Mouse (Mus musculus): ENCODE results near the gene Hoxd11. TPM values are rescaled to one million over a fixed set of nuclear protein-coding genes. Genes with fewer than 3 reads are reported as not detected.

The Hoxd11 gene
- polyA plus RNA-seq, 1 experiment, result not detected

DNA sequence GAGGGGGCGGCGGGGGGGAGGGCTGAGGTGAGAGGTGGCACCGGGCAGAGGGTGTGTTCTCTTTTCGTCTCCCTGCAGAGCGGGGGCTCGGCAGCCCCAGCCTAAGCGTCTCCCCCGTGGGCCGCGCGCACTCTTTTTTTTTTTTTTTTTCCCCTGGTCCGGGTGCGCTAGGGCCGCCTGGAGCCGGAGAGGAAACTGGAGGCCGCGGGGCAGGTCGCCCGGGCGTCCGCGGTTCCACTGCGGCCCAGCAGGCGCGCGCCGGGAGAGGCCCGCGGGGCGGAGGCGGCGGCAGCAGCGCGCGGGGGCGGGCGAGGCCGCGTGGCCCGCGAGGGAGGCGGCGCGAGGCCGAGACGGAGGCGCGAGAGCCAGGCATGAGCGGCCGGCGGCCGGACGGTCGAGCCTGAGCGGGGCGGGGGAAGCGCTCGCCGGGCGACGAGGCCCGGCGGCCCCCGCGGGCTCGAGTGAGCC lies 25.7 kb downstream of the Hoxd11 start:
- no peak for DNase-seq
- under 1% methylated on average over 64 of the region's 66 CpGs for WGBS
- Histone ChIP-seq H3K4me3 (replicated peaks; ENCODE audit: extremely low read depth, low read depth, low read length) (no peak overlapping the region), H3K4me1 (ENCODE audit: control insufficient read depth, insufficient read depth, low read length) (no peaks in the 10 kb centered on the region)
- no peak for TF ChIP-seq CTCF (IDR thresholded peaks at IDR 0.05; ENCODE audit: insufficient read depth, low read length)

DNA sequence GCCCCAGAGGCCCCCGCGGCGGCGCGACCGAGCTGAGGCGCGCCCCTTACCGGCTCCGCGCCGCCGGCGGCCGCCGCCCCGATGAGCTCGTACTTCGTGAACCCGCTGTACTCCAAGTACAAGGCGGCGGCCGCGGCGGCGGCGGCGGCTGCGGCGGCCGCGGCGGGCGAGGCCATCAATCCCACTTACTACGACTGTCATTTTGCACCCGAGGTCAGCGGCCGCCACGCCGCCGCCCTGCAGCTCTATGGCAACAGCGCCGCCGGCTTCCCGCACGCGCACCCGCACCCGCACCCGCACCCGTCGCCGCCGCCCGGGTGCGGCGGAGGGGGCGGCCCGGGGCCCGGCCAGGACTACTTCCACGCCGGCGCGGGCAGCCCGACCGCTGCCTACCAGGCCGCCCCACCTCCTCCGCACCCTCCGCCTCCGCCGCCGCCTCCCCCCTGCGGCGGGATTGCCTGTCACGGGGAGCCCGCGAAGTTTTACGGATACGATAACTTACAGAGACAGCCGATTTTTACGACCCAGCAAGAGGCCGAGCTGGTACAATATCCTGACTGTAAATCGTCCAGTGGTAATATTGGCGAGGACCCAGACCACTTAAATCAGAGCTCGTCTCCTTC lies 26.2 kb downstream of the Hoxd11 start:
- 3% methylated on average over 82 of the region's 85 CpGs for WGBS
- no peak overlapping the region for H3K4me3 ChIP-seq (replicated peaks; ENCODE audit: extremely low read depth, low read depth, low read length)
- TF ChIP-seq POLR2A (IDR thresholded peaks at IDR 0.05; ENCODE audit: borderline replicate concordance, extremely low read depth, low read depth, low read length), result no peak
- no peak for TF ChIP-seq CTCF (IDR thresholded peaks at IDR 0.05; ENCODE audit: insufficient read depth, low read length)
- H3K4me1 ChIP-seq (ENCODE audit: control insufficient read depth, insufficient read depth, low read length), result no peaks in the 10 kb centered on the region
- no peak for DNase-seq

DNA sequence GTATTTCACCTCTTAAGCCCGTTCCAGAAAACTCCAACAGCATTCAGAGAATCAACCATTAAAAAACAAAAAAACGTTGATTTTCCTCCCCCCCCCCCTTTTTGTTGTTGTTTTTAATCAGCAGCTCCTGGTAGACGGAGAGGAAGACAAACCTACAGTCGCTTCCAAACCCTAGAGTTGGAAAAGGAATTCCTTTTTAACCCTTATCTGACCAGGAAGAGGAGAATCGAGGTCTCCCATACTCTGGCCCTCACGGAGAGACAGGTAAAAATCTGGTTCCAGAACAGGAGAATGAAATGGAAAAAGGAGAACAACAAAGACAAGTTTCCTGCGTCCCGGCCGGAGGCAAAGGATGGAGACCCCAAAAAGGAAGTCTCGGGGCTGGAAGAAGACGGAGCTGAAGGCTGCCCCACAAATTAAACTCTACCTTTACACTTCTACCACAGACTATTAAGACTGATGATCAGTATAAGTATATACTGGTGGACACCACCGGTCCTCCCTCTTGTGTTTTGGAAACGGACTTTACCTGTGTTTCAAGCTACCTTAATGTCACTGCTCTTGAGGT lies 27.1 kb downstream of the Hoxd11 start:
- no peak for TF ChIP-seq CTCF (IDR thresholded peaks at IDR 0.05; ENCODE audit: insufficient read depth, low read length)
- no peak for TF ChIP-seq POLR2A (IDR thresholded peaks at IDR 0.05; ENCODE audit: borderline replicate concordance, extremely low read depth, low read depth, low read length)
- Histone ChIP-seq H3K4me1 (ENCODE audit: control insufficient read depth, insufficient read depth, low read length) (no peaks in the 10 kb centered on the region), H3K4me3 (replicated peaks; ENCODE audit: extremely low read depth, low read depth, low read length) (no peak overlapping the region)
- no peak for DNase-seq
- 6% methylated on average over 13 of the region's 13 CpGs for WGBS

DNA sequence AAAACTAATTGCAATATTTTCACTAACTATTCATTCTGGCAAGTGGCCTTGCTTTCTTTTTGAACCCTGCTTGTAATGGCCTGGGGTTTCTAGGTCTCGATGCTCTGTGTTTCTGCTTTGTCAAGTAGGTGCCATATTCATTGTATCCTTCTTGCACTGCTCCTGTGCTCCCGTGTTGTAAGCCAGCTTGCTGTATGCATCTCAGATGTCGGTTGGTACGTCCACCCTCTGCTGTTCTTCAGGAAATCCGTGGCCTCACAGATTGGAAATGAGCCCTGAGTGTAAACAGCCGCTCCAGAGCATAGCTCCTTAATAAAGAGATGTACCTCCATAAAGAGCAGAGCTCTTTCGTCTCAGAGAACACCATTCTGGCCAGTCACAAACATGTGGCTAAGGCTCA lies 28.2 kb downstream of the Hoxd11 start:
- no peak for DNase-seq
- 27% methylated on average over 7 of the region's 7 CpGs for WGBS
- H3K4me3 ChIP-seq (replicated peaks; ENCODE audit: extremely low read depth, low read depth, low read length), result no peak overlapping the region
- no peaks in the 10 kb centered on the region for H3K4me1 ChIP-seq (ENCODE audit: control insufficient read depth, insufficient read depth, low read length)
- TF ChIP-seq CTCF (IDR thresholded peaks at IDR 0.05; ENCODE audit: insufficient read depth, low read length) (no peak), POLR2A (IDR thresholded peaks at IDR 0.05; ENCODE audit: borderline replicate concordance, extremely low read depth, low read depth, low read length) (no peak)

DNA sequence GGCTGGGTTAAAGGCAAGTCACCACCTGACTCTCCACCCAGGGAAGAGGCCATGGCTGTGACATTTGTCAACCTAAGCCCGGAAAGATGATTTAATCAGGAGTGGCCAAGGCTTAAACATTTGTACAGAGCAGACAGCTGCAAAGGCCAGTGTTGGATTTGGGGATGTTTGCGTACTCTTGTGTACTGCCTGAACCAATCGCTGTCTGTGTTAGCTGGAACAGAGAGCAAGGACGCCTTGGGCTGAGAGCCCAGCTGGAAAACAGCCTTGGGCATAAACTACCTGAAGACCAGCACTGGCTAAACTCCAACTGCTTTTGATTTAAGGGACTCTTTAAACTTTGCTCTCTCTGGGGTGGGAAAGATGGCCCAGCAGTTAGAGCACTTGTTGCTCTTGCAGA lies 29.3 kb downstream of the Hoxd11 start:
- WGBS, result 21% methylated on average over 4 of the region's 4 CpGs

DNA sequence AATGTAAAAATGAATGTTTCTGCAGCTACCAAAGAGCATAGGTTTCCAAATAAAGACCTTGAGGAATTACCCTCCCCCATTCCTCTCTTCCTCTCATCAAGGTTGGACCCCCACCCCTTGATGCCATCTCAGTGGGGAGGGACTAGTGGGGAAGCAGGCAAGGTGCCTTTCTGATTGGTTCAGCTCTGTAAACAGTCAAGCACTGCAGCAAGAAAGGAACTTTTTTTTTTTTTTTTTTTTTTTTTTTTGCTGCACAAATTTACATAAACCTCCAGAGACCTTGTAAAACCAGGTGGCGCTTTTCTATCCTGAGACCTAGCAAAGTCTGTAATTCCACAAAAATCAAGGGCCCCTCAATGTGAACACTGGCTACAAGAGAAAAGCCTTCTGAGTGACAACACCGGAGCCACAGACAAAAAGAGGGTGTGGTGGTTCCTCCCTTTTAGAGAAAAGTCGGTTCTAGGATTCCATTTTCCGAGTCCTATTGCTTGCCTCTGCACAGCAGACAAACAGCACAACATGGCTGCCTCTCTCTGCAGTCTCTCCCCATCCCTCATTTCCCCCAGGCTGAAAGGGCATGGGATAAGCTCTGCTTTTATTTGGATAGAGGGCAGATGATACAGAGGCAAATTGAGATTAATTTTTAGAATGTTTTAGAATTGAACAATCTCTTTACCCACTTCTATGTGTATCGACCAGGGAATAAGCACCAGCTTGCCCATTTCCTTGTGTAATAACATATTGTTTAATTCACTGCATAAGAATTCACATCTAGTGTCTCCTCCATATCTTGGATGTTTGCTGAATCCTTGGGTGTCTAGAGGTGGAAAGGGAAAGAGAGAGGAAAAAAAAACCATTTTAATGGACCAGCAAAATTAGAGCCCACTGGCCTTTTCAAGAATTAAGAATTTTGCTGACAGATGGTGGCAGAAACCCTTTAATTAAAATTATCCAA lies 30.4 kb downstream of the Hoxd11 start:
- Histone ChIP-seq H3K4me1 (ENCODE audit: control insufficient read depth, insufficient read depth, low read length) (no peaks in the 10 kb centered on the region), H3K4me3 (replicated peaks; ENCODE audit: extremely low read depth, low read depth, low read length) (no peak overlapping the region)
- WGBS, result 13% methylated on average over 5 of the region's 5 CpGs
- TF ChIP-seq CTCF (IDR thresholded peaks at IDR 0.05; ENCODE audit: insufficient read depth, low read length) (no peak), POLR2A (IDR thresholded peaks at IDR 0.05; ENCODE audit: borderline replicate concordance, extremely low read depth, low read depth, low read length) (no peak)
- DNase-seq, result no peak

More for the DNA sequence above, 29.3 kb downstream of the Hoxd11 start:
- no peak for TF ChIP-seq POLR2A (IDR thresholded peaks at IDR 0.05; ENCODE audit: borderline replicate concordance, extremely low read depth, low read depth, low read length)
- no peak for TF ChIP-seq CTCF (IDR thresholded peaks at IDR 0.05; ENCODE audit: insufficient read depth, low read length)
- H3K4me1 ChIP-seq (ENCODE audit: control insufficient read depth, insufficient read depth, low read length), result no peaks in the 10 kb centered on the region
- no peak overlapping the region for H3K4me3 ChIP-seq (replicated peaks; ENCODE audit: extremely low read depth, low read depth, low read length)
- DNase-seq, result no peak

DNA sequence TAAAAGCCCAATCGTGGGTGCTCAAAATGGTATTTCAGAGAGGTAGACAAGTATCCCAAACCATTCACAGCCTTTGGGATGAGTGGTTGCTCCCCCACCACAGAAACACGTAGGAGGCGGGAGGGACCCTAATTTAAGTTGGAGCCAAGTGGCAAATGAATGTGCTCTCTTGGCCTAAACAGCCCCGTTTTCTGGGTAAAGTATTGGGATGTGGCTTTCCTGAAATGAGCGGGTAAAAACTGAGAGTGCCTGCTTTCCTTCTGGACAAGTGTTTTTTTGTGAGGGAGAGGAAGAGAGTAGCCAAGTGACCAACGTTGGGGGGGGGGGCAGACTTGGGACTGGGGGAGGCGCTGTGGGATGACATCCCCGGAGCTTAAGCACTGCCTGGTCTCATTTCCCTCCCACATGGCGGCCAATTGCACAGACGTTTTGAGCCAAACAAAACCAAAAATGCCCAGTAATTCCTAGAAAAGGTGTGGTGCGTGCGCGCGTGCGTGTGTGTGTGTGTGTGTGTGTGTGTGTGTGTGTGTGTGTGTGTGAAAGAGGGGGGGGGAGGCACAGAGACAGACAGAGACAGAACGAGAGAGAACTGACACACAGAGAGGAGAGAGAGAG lies 31.7 kb downstream of the Hoxd11 start:
- no peak for DNase-seq
- TF ChIP-seq POLR2A (IDR thresholded peaks at IDR 0.05; ENCODE audit: borderline replicate concordance, extremely low read depth, low read depth, low read length), result no peak
- no peak for TF ChIP-seq CTCF (IDR thresholded peaks at IDR 0.05; ENCODE audit: insufficient read depth, low read length)
- no peaks in the 10 kb centered on the region for H3K4me1 ChIP-seq (ENCODE audit: control insufficient read depth, insufficient read depth, low read length)
- H3K4me3 ChIP-seq (replicated peaks; ENCODE audit: extremely low read depth, low read depth, low read length), result no peak overlapping the region
- whole genome bisulfite sequencing, result 5% methylated on average over 16 of the region's 16 CpGs

DNA sequence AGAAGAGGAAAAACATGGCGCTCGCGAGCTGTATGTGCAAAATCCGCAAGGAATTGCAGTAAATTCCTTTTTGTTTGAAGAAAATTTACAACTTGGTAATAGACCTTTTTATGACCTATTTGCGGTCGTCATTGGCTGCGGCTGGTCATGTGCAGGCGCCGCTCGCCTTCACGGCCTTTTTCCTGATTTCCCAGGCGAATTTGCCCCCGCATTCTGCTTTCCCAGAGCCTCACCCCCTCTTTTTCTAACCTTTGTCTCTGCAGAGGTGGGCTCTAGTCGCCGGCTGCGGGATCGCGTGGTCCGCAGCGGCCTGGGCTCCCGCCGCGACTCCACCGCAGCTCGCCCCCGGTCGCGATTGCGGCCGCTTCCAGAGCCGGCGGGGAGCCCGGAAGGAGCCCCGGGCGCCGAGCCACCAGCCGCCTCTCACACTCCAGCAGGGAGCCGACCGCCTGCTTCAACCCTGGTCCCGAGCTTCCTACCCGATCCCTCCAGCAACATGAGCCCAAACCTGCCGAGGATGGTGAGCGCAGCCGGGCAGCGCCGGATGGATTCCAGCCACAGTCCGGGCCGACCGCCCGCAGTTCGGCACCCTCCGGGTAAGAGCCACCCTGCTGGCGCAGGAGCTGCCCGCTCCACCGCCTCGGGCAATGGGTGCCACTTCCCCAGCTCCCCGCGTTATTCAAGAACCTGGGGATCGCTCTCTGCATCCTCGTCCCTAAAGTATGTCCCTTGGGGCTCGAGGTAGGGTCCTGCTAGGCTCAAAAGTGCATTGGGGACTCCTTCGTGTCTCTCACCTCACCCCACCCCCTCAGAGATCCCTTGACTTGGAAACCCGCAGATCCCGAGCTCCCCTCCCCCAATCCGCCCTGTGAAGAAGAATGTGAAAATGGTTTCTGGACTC lies 32.6 kb downstream of the Hoxd11 start, which contains the start of the genes Hoxd3 and Hoxd4:
Gene Hoxd3 (plus strand): TSS at position 207 of the 901 bp plus-strand sequence.
Gene Hoxd4 (plus strand): TSS at position 209 of the 901 bp plus-strand sequence.
- H3K4me3 ChIP-seq (replicated peaks; ENCODE audit: extremely low read depth, low read depth, low read length), result no peak within 1 kb of the TSS
- DNase-seq, result no peak
- WGBS, result 3% methylated on average over 65 of the region's 65 CpGs

More for the DNA sequence above, 32.6 kb downstream of the Hoxd11 start, which contains the start of the genes Hoxd3 and Hoxd4:
- no peak for TF ChIP-seq POLR2A (IDR thresholded peaks at IDR 0.05; ENCODE audit: borderline replicate concordance, extremely low read depth, low read depth, low read length)
- no peak for TF ChIP-seq CTCF (IDR thresholded peaks at IDR 0.05; ENCODE audit: insufficient read depth, low read length)
- no peaks in the 10 kb centered on the region for H3K4me1 ChIP-seq (ENCODE audit: control insufficient read depth, insufficient read depth, low read length)
